Mouse (Mus musculus) urinary bladder, adult 2 months (tissue): ENCODE data around the gene Il4ra. TPM values are rescaled to one million over a fixed set of nuclear protein-coding genes. Genes with fewer than 3 reads are reported as not detected.

Experiments
- DNase-seq: peaks from one replicate; pipeline ENCODE4 v3.0.0; 2022; ENCODE audit warnings: low spot score
- polyA plus RNA-seq: library from polyadenylated mRNA; depleted of rRNA; stranded (reverse); fragments of >200 nt; gene quantifications from 2 replicates; pipeline ENCODE4 v1.2.3, GENCODE M21; 2012

Gene Il4ra
- polyA plus RNA-seq, 1 experiment = 22.0 TPM

- DNase-seq = no peak
Observed at GRCm38 (mm10) chr7:125572737-125573136, 20.8 kb downstream of the Il4ra start.

- DNase-seq = no peak
Observed at GRCm38 (mm10) chr7:125573849-125574248, 21.9 kb downstream of the Il4ra start.

GRCm38 (mm10) chr7:125574832-125575231, 22.9 kb downstream of the Il4ra start:
- no peak for DNase-seq

- DNase-seq = no peak
Observed at GRCm38 (mm10) chr7:125575738-125576540, 24.0 kb downstream of the Il4ra start.

GRCm38 (mm10) chr7:125576982-125577381, 25.1 kb downstream of the Il4ra start:
- peak; percentile 37 for DNase-seq

GRCm38 (mm10) chr7:125577486-125578088, 25.7 kb downstream of the Il4ra start:
- no peak for DNase-seq

- DNase-seq = no peak
Observed at GRCm38 (mm10) chr7:125578106-125578505, 26.2 kb downstream of the Il4ra start.

GRCm38 (mm10) chr7:125579545-125580219, 27.8 kb downstream of the Il4ra start:
- no peak for DNase-seq

GRCm38 (mm10) chr7:125580220-125580549, 28.3 kb downstream of the Il4ra start:
- DNase-seq = no peak

GRCm38 (mm10) chr7:125580625-125581316, 28.9 kb downstream of the Il4ra start:
- no peak for DNase-seq

GRCm38 (mm10) chr7:125581317-125581672, 29.4 kb downstream of the Il4ra start:
- DNase-seq = peak; percentile 79

GRCm38 (mm10) chr7:125583325-125584004, 31.5 kb downstream of the Il4ra start:
- DNase-seq = no peak

- DNase-seq = no peak
Observed at GRCm38 (mm10) chr7:125584005-125584369, 32.1 kb downstream of the Il4ra start.

GRCm38 (mm10) chr7:125586355-125586754, 34.4 kb downstream of the Il4ra start:
- no peak for DNase-seq

GRCm38 (mm10) chr7:125588721-125589120, 36.8 kb downstream of the Il4ra start:
- no peak for DNase-seq

GRCm38 (mm10) chr7:125589896-125590295, 38.0 kb downstream of the Il4ra start:
- DNase-seq = no peak

GRCm38 (mm10) chr7:125593831-125594230, 41.9 kb downstream of the Il4ra start:
- no peak for DNase-seq

- no peak for DNase-seq
Observed at GRCm38 (mm10) chr7:125596406-125596805, 44.5 kb downstream of the Il4ra start.

GRCm38 (mm10) chr7:125597083-125597482, 45.2 kb downstream of the Il4ra start:
- no peak for DNase-seq

- no peak for DNase-seq
Observed at GRCm38 (mm10) chr7:125597516-125598347, 45.8 kb downstream of the Il4ra start.
